Mouse (Mus musculus): ENCODE data around the gene Mdn1. TPM values are rescaled to one million over a fixed set of nuclear protein-coding genes. Genes with fewer than 3 reads are reported as not detected.
A peak's percentile ranks its signal among the peaks of the same experiment; 100 is the strongest.

Gene Mdn1
- polyA plus RNA-seq (2015; fragmentation: Nextera tagmentation; extraction: Ambion mirVana), result 17.4 and 19.0 TPM in 2 replicates

DNA sequence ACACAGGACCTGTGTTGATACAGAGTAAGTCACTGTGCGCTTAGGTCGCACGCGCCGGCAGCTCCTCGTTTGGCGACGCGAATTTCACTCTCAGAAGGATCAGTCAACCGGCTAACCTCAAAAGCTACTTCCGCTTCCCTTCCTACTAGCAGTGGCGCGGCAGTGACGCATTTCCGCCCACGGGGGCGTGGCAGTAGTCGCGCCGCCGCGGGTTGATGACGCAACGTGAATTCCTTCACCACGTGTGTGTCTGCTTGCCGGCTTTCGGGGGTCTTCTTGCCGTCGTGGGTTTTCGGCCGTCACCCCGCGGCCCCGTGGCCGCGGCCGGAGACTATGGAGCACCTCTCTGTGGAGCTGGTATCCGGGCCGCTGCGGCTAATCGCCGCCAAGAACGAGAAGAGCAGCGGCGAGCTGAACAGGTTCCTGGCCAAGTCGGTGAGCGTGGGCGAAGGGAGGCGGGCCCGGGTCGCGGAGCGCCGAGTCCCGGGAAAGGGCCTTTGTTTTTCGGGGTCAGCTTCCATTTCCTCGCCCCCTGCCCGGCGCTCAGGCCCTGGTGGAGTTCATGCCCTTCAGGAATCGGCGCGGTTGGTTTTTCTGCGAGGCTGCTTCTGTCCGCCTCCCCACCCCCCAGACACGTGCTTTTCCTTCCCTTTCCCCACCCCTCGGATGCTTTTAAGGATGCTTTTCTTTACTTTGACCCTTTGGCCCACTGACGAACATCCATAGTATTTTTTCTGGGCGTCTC is at the start of gene Mdn1:
Mdn1 (plus strand) TSS at position 202 of the 745 bp plus-strand sequence.
- H3K4me1 ChIP-seq, result peaks cover 17% of the 10 kb centered on the region
- no peaks in the 10 kb centered on the region for H3K27me3 ChIP-seq
- H3K4me3 ChIP-seq, result peak within 1 kb of the TSS; percentile 70
- H3K36me3 ChIP-seq, result peaks cover 8% of the 10 kb centered on the region
- H3K9me3 ChIP-seq, result no peaks in the 10 kb centered on the region
- peak within 1 kb of the TSS; percentile 82 for H3K27ac ChIP-seq (replicated peaks)
- under 1% methylated on average over 66 of the region's 68 CpGs for WGBS
- ATAC-seq (replicated peaks), result peak; percentile 96
- peak within 1 kb of the TSS; percentile 53 for H3K4me2 ChIP-seq (replicated peaks)
- H3K9ac ChIP-seq (replicated peaks), result peak within 1 kb of the TSS; percentile 56

DNA sequence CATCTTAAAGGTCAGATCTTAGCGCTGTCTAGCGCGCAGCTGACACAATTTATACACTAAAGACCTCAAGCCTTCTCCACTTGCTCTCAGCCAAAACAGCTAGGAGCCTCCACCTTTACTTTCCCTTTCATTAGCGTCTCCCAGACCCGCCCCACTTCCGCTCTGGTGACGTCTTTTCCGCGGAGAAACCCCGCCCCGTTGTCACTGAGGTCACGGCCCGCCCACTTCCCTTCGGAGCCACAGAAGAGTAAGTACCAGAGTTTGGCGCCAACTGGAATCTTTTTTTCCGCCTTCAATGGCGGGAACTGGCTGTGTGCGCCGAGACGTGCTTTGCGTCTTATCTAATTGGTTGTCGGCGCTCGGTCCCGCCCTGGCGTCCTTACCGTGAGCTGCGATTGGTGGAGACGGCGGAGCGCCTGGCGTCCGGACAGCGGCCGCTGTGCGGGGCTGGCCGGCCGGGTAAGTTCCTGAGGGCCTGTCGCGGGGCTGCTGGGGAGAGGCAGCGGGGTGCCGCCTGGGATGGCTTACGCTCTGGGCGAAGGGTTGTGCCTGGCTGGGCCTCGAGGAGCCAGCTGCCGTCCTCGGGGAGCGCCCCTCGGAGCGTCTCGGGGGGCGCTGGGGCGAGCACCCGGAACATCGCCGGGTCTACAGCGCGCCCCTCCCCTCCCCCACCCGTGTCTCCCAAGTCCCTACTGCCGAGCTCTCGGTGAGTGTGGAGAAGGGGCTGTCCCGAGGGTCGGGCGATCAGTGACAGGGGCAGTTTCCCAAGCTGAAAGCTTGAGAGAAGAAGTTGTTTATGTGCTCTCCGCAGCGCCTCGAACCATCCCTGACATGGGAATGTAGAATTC is 41.7 kb upstream of the Mdn1 start, which contains the start of gene Casp8ap2:
Casp8ap2 (plus strand) TSS at position 418 of the 848 bp plus-strand sequence.
- Histone ChIP-seq H3K4me3 (peak within 1 kb of the TSS; percentile 98), H3K9me3 (no peaks in the 10 kb centered on the region), H3K9ac (replicated peaks) (peak within 1 kb of the TSS; percentile 71), H3K4me2 (replicated peaks) (peak within 1 kb of the TSS; percentile 66), H3K27ac (replicated peaks) (peak within 1 kb of the TSS; percentile 93), H3K27me3 (no peaks in the 10 kb centered on the region), H3K36me3 (no peaks in the 10 kb centered on the region), H3K4me1 (peaks cover 18% of the 10 kb centered on the region)
- peak; percentile 99 for ATAC-seq (replicated peaks)
- under 1% methylated on average over 67 of the region's 67 CpGs for WGBS

DNA sequence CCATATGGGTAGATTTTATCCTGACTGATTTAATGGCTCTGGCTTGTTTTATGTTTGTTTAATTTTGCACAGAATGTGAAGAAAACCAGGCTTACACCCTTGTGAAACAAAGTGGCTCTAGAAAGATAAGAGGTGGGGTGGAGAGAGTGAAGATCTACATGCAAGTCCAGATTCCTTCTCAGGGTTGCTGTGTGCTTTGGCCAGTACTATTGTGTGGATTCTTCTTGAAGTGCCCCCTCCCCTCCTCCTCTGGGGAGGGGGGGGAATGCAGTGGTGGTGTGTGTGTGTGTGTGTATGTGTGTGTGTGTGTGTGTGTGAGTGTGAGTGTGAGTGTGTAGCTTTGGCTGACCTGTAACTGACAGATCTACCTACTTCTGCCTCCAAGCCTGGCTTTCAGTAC is 35.3 kb upstream of the Mdn1 start:
- Histone ChIP-seq H3K9ac (replicated peaks) (no peak overlapping the region), H3K4me3 (no peak overlapping the region), H3K27me3 (no peaks in the 10 kb centered on the region), H3K36me3 (0 out of 2 replicates have a peak, but pooled peaks cover 2% of the 10 kb centered on the region), H3K4me2 (replicated peaks) (no peak overlapping the region), H3K9me3 (no peaks in the 10 kb centered on the region), H3K4me1 (peaks cover 9% of the 10 kb centered on the region; the same call in 1 of the 2 replicates), H3K27ac (replicated peaks) (no peak overlapping the region)
- ATAC-seq (replicated peaks), result no peak

DNA sequence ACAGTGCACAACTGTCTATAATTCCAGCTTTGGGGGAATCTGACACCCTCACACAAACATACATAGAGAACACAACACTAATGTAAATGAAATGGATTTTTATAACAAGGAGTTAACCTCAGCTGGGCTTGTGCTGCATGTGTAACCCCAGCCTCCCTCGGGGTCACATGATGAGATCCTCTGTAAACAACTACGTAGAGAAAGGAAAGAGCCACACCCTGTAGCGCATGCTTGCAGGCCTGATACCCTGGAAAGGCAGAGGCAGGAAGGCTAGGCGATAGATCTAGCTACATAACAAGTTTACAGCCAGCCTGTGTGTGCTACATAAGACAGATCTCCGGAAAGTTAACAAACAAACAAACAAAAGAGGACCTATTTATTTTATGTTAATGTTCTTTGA is 5.2 kb upstream of the Mdn1 start:
- Histone ChIP-seq H3K4me1 (peaks cover 5% of the 10 kb centered on the region; the same call in 1 of the 2 replicates), H3K4me2 (replicated peaks) (no peak overlapping the region), H3K9ac (replicated peaks) (no peak overlapping the region), H3K36me3 (peaks cover 35% of the 10 kb centered on the region), H3K27me3 (no peaks in the 10 kb centered on the region), H3K4me3 (no peak overlapping the region), H3K9me3 (no peaks in the 10 kb centered on the region), H3K27ac (replicated peaks) (no peak overlapping the region)
- 94% methylated on average over 5 of the region's 5 CpGs for WGBS
- no peak for ATAC-seq (replicated peaks)

DNA sequence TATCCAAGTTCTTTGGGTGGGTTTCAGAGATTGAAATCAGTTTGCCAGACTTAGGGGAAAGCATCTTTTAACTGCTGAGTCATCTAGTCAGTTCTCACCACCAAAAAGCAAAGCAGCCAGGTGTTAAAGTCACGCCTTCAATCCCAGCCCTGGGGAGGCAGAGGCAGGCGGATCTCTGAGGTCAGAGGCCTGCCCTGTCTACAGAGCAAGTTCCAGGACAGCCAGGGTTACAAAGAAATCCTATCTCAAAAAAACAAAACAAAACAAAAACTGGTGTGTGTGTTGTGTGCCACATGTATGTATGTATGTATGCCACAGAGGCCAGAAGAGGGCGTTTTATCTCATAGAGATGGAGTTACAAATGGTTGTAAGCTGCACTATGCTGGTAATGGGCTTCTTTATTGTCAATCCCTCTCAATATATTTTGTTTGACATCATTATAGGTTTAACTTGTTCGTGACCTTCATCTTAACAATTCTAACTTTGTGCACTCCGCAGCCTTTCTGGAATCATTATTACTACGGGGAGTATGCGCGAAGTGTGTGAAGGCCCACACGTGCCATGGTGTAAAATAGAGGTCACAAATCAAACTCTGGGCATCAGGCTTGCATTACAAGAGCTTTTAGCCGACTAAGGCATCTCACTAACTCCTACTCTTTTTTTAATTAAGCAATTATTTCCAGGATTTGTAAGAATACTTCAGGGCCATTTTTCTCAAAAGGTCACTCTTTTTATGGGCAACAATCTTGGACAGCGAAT is 594 bp upstream of the Mdn1 start:
- H3K27ac ChIP-seq (replicated peaks), result peak overlapping the region; percentile 82
- H3K4me1 ChIP-seq, result peaks cover 17% of the 10 kb centered on the region
- peak overlapping the region; percentile 41 for H3K9ac ChIP-seq (replicated peaks)
- no peaks in the 10 kb centered on the region for H3K27me3 ChIP-seq
- peak; percentile 57 for ATAC-seq (replicated peaks)
- peak overlapping the region; percentile 53 for H3K4me2 ChIP-seq (replicated peaks)
- WGBS, result 56% methylated on average over 11 of the region's 11 CpGs
- H3K9me3 ChIP-seq, result no peaks in the 10 kb centered on the region
- peaks cover 15% of the 10 kb centered on the region for H3K36me3 ChIP-seq
- peak overlapping the region; percentile 70 for H3K4me3 ChIP-seq

DNA sequence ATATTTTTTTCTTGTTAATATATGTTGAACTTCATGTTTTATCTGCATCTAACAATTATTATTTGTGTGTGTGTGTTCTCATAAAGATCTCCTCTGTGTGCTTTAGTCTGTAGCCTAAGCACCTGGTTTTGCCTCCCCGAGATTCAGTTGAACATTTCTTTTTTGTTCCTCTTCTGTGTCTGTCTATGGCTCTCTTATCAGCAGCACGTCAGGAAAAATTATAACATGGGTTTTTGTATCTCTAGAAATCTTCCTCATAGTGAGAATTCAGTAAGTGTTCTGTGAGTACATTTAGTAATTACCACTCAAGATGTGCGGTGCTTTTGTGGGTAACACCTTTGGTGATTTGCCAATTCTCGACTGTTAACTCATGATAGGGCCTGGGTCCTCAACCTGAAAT is 8.9 kb downstream of the Mdn1 start:
- Histone ChIP-seq H3K9me3 (no peaks in the 10 kb centered on the region), H3K4me1 (no peaks in the 10 kb centered on the region), H3K36me3 (peaks cover 63% of the 10 kb centered on the region), H3K4me3 (no peak overlapping the region), H3K27ac (replicated peaks) (no peak overlapping the region), H3K9ac (replicated peaks) (no peak overlapping the region), H3K4me2 (replicated peaks) (no peak overlapping the region), H3K27me3 (no peaks in the 10 kb centered on the region)
- WGBS, result 83% methylated on average over 4 of the region's 4 CpGs
- ATAC-seq (replicated peaks), result no peak

DNA sequence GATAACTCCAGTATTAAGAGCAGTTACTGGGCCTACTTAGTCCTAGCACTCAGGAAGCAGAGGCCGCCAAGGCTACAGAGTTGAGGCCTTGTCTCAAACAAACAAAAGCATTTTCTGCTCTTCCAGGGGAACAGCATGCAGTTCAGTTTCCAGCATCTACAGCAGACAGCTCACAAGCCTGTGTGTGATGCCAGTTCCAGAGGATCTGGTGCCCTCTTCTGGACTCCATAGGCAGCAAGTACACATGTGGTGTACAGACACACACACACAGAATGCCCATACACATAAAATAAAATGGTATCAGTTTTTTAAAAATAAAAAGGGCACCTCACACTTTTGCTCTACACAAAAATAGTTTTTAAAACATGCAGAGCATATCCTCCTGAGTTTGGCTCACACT is 11.4 kb downstream of the Mdn1 start:
- H3K36me3 ChIP-seq, result peaks cover 77% of the 10 kb centered on the region

DNA sequence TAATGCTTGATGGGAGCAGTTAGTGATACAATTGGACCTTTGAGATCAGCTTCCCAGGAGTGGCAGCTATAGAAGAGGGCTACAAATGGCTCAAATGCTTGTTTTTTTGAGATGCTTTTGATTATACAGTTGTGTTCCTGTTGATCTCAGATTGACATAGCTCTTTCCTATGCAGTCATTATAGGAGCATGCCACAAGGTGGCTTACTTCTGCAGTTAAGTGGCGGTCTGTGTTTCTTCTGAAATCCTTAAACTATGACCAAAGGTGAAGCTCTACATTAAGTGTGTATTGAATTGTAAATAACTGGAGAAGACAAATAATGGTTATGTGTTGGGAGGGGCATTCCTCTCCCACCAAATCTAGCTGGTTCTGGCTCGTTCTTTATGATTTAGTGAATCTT is 12.9 kb downstream of the Mdn1 start:
- WGBS, result 81% methylated on average over 2 of the region's 2 CpGs
- ATAC-seq (replicated peaks), result no peak
- Histone ChIP-seq H3K9ac (replicated peaks) (no peak overlapping the region), H3K4me2 (replicated peaks) (no peak overlapping the region), H3K4me3 (no peak overlapping the region), H3K9me3 (no peaks in the 10 kb centered on the region), H3K27me3 (no peaks in the 10 kb centered on the region), H3K27ac (replicated peaks) (no peak overlapping the region), H3K36me3 (peaks cover 77% of the 10 kb centered on the region), H3K4me1 (no peaks in the 10 kb centered on the region)

More for the DNA sequence above, 11.4 kb downstream of the Mdn1 start:
- no peak for ATAC-seq (replicated peaks)
- no peak overlapping the region for H3K4me3 ChIP-seq
- no peak overlapping the region for H3K9ac ChIP-seq (replicated peaks)
- H3K27me3 ChIP-seq, result no peaks in the 10 kb centered on the region
- H3K4me2 ChIP-seq (replicated peaks), result no peak overlapping the region
- WGBS, result 91% methylated on average over 1 of the region's 1 CpGs
- H3K4me1 ChIP-seq, result no peaks in the 10 kb centered on the region
- H3K9me3 ChIP-seq, result no peaks in the 10 kb centered on the region
- H3K27ac ChIP-seq (replicated peaks), result no peak overlapping the region

DNA sequence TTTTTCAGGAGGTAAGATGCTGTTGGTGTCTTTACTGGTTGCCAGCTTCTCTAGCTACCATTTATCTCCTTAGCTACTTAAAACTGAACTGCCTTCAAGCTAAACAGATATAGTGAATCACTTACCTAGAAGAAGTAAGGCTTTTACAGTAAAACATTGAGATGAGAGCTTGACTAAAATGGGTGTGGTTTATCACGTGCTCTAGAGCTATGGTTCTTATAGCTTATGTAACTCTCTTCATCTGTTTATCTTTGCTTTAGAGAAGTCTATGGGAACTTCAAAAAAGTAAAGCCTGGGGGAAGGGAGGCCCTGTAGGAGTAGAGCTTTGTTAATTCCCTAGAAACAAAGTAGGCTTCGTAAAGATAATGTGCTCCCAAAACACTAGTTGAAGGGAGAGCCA is 17.1 kb downstream of the Mdn1 start:
- ATAC-seq (replicated peaks), result no peak
- WGBS, result 92% methylated on average over 2 of the region's 2 CpGs
- Histone ChIP-seq H3K4me2 (replicated peaks) (no peak overlapping the region), H3K9ac (replicated peaks) (no peak overlapping the region), H3K27me3 (no peaks in the 10 kb centered on the region), H3K4me3 (no peak overlapping the region), H3K27ac (replicated peaks) (no peak overlapping the region), H3K36me3 (peaks cover 78% of the 10 kb centered on the region), H3K9me3 (no peaks in the 10 kb centered on the region), H3K4me1 (no peaks in the 10 kb centered on the region)

DNA sequence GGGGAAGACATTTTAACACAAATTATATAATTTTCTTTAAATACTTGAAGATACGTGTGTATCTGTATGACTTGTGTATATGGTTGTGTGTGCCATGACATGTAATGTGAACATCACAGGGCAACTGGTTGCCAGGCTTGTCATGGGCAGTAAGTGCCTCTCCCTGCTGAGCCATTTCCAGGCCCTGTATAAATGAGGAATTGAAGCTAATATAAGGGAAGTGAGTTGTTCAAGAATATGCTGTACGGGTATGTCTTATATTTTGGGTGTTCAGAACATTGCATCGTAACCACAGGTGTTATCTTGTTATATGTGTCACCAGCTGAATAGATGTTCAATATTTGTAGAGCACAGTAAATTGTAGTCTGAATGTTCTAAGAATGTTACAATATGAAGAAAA is 20.6 kb downstream of the Mdn1 start:
- Histone ChIP-seq H3K27ac (replicated peaks) (no peak overlapping the region), H3K9ac (replicated peaks) (no peak overlapping the region), H3K4me3 (no peak overlapping the region), H3K36me3 (peaks cover 71% of the 10 kb centered on the region), H3K9me3 (no peaks in the 10 kb centered on the region), H3K4me2 (replicated peaks) (no peak overlapping the region), H3K4me1 (no peaks in the 10 kb centered on the region), H3K27me3 (no peaks in the 10 kb centered on the region)
- no peak for ATAC-seq (replicated peaks)
- 96% methylated on average over 3 of the region's 3 CpGs for WGBS

DNA sequence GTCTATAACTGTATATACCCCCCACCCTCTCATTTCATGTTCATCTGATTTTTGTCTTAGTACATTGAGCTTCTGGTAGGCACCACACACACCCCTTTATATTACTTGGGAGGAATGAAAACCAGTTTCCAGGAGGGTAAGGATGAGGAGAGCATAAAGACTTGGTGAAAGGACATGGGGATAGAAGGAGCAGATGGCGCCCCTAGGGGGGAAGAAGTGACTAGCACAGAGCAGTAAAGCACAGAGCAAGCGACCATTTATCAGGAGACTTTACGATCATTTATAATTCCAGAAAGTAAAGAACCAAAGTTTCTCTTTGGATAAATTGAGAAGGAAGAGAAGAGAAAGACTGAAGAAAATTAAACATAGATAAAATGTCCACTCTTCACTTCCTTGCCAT is 23.9 kb downstream of the Mdn1 start:
- Histone ChIP-seq H3K4me1 (no peaks in the 10 kb centered on the region), H3K27me3 (no peaks in the 10 kb centered on the region), H3K4me3 (no peak overlapping the region), H3K9me3 (no peaks in the 10 kb centered on the region), H3K9ac (replicated peaks) (no peak overlapping the region), H3K27ac (replicated peaks) (no peak overlapping the region), H3K4me2 (replicated peaks) (no peak overlapping the region), H3K36me3 (peaks cover 65% of the 10 kb centered on the region)
- WGBS, result 75% methylated on average over 3 of the region's 3 CpGs
- ATAC-seq (replicated peaks), result no peak

DNA sequence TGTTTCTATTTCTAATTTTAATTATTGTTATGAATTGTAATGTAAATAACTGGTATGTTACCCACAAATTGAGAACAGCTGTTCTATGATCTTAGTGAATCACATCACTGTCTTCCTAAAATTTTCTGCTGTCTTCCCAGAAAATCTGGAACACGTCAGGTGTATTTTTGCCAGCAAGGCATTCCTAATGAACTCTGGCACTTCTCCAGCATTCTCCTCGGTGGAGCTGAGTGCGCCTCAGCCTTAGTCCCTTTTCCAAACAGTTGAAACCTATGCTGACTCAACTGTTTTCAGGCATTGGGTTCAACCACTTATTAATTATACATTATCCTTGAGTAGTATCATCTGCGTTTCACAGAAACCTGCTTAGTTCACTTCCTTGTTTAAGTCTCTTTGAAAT is 25.6 kb downstream of the Mdn1 start:
- no peaks in the 10 kb centered on the region for H3K4me1 ChIP-seq
- ATAC-seq (replicated peaks), result no peak
- H3K4me2 ChIP-seq (replicated peaks), result no peak overlapping the region
- no peak overlapping the region for H3K9ac ChIP-seq (replicated peaks)
- no peak overlapping the region for H3K27ac ChIP-seq (replicated peaks)
- no peaks in the 10 kb centered on the region for H3K27me3 ChIP-seq
- no peak overlapping the region for H3K4me3 ChIP-seq
- 51% methylated on average over 4 of the region's 4 CpGs for WGBS
- H3K36me3 ChIP-seq, result peaks cover 61% of the 10 kb centered on the region
- H3K9me3 ChIP-seq, result no peaks in the 10 kb centered on the region

Data from forebrain, embryonic 15.5 days (tissue).